Mouse (Mus musculus): ENCODE measurements around the gene Usp10.

DNA sequence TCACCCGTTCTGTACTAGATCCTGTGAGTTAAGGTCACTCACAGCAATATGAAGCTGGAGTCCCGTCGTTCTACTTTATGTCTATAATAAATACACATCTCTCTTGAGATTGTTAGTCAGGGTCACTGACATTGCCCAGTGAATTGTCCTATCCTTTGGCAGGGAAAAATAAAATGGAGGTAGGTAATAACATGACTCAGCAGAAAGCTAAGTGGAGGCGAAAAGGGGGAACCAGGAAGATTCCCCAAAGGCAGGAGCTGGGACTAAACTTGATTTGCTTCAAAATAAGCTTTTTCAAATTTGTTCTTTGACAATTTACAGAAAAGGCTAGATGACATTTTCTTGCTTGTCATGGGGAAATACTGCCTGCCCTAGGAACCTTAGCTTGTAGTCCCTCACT is 21.2 kb downstream of the Usp10 start:
- TF ChIP-seq CTCF (IDR thresholded peaks at IDR 0.05; ENCODE audit: insufficient read depth, low read depth, low read length): no peak
- TF ChIP-seq POLR2A (IDR thresholded peaks at IDR 0.05; ENCODE audit: insufficient read depth, low read depth, low read length): no peak
